Mouse (Mus musculus): ENCODE results near the gene Tmem199. TPM values are rescaled to one million over a fixed set of nuclear protein-coding genes. Genes with fewer than 3 reads are reported as not detected.

The Tmem199 gene
- polyA plus RNA-seq, 1 experiment from 2014 or later: 66.5 TPM

GRCm38 (mm10) chr11:78488168-78488567 lies 23.8 kb downstream of the Tmem199 start:
- H3K27ac ChIP-seq (replicated peaks; ENCODE audit: low read depth, low read length): no peak overlapping the region
- no peak overlapping the region for H3K4me2 ChIP-seq (ENCODE audit: low read depth, severe bottlenecking)
- no peak overlapping the region for H3K9ac ChIP-seq (ENCODE audit: low read length)
- no peak for ATAC-seq (ENCODE audit: insufficient number of reproducible peaks, low FRiP score, low TSS enrichment, low read depth)
- 6% methylated on average over 8 of the region's 8 CpGs for WGBS
- H3K36me3 ChIP-seq (ENCODE audit: control insufficient read depth, insufficient read depth, low read length): no peaks in the 10 kb centered on the region
- no peak overlapping the region for H3K4me3 ChIP-seq (ENCODE audit: low read depth, low read length)
- peaks cover 53% of the 10 kb centered on the region for H3K27me3 ChIP-seq (ENCODE audit: control insufficient read depth, insufficient read depth, low read length)
- H3K9me3 ChIP-seq (ENCODE audit: control insufficient read depth, low read length): no peaks in the 10 kb centered on the region
- peak; percentile 89 for DNase-seq (ENCODE audit: low spot score)
- peaks cover 4% of the 10 kb centered on the region; the same call in 1 of the 2 replicates for H3K4me1 ChIP-seq (ENCODE audit: control insufficient read depth, insufficient read depth, low read length)

GRCm38 (mm10) chr11:78483639-78484038 lies 28.3 kb downstream of the Tmem199 start:
- no peak overlapping the region for H3K27ac ChIP-seq (replicated peaks; ENCODE audit: low read depth, low read length)
- no peak for DNase-seq (ENCODE audit: low spot score)
- WGBS: 57% methylated on average over 7 of the region's 7 CpGs

GRCm38 (mm10) chr11:78475289-78475688 lies 36.7 kb downstream of the Tmem199 start:
- no peak overlapping the region for H3K27ac ChIP-seq (replicated peaks; ENCODE audit: low read depth, low read length)
- no peak overlapping the region for H3K4me2 ChIP-seq (ENCODE audit: low read depth, severe bottlenecking)
- no peak overlapping the region for H3K9ac ChIP-seq (ENCODE audit: low read length)
- H3K4me1 ChIP-seq (ENCODE audit: control insufficient read depth, insufficient read depth, low read length): no peaks in the 10 kb centered on the region
- DNase-seq (ENCODE audit: low spot score) (no peak), ATAC-seq (ENCODE audit: insufficient number of reproducible peaks, low FRiP score, low TSS enrichment, low read depth) (no peak)
- no peak overlapping the region for H3K4me3 ChIP-seq (ENCODE audit: low read depth, low read length)
- H3K27me3 ChIP-seq (ENCODE audit: control insufficient read depth, insufficient read depth, low read length): no peaks in the 10 kb centered on the region
- no peaks in the 10 kb centered on the region for H3K9me3 ChIP-seq (ENCODE audit: control insufficient read depth, low read length)
- H3K36me3 ChIP-seq (ENCODE audit: control insufficient read depth, insufficient read depth, low read length): no peaks in the 10 kb centered on the region
- 82% methylated on average over 3 of the region's 3 CpGs for WGBS

More at GRCm38 (mm10) chr11:78483639-78484038, 28.3 kb downstream of the Tmem199 start:
- no peak overlapping the region for H3K9ac ChIP-seq (ENCODE audit: low read length)
- H3K4me2 ChIP-seq (ENCODE audit: low read depth, severe bottlenecking): no peak overlapping the region
- peaks cover 23% of the 10 kb centered on the region for H3K27me3 ChIP-seq (ENCODE audit: control insufficient read depth, insufficient read depth, low read length)
- no peaks in the 10 kb centered on the region for H3K9me3 ChIP-seq (ENCODE audit: control insufficient read depth, low read length)
- H3K4me1 ChIP-seq (ENCODE audit: control insufficient read depth, insufficient read depth, low read length): no peaks in the 10 kb centered on the region
- no peak overlapping the region for H3K4me3 ChIP-seq (ENCODE audit: low read depth, low read length)
- ATAC-seq (ENCODE audit: insufficient number of reproducible peaks, low FRiP score, low TSS enrichment, low read depth): no peak
- no peaks in the 10 kb centered on the region for H3K36me3 ChIP-seq (ENCODE audit: control insufficient read depth, insufficient read depth, low read length)

GRCm38 (mm10) chr11:78471326-78472103 lies 40.5 kb downstream of the Tmem199 start:
- Histone ChIP-seq H3K4me3 (ENCODE audit: low read depth, low read length) (no peak overlapping the region), H3K9ac (ENCODE audit: low read length) (no peak overlapping the region), H3K27ac (replicated peaks; ENCODE audit: low read depth, low read length) (no peak overlapping the region), H3K27me3 (ENCODE audit: control insufficient read depth, insufficient read depth, low read length) (no peaks in the 10 kb centered on the region), H3K4me2 (ENCODE audit: low read depth, severe bottlenecking) (no peak overlapping the region), H3K4me1 (ENCODE audit: control insufficient read depth, insufficient read depth, low read length) (no peaks in the 10 kb centered on the region), H3K36me3 (ENCODE audit: control insufficient read depth, insufficient read depth, low read length) (no peaks in the 10 kb centered on the region), H3K9me3 (ENCODE audit: control insufficient read depth, low read length) (no peaks in the 10 kb centered on the region)
- DNase-seq (ENCODE audit: low spot score): no peak
- ATAC-seq (ENCODE audit: insufficient number of reproducible peaks, low FRiP score, low TSS enrichment, low read depth): no peak
- 93% methylated on average over 10 of the region's 10 CpGs for WGBS

GRCm38 (mm10) chr11:78467932-78468331 lies 44.0 kb downstream of the Tmem199 start:
- no peak overlapping the region for H3K4me2 ChIP-seq (ENCODE audit: low read depth, severe bottlenecking)
- no peak overlapping the region for H3K4me3 ChIP-seq (ENCODE audit: low read depth, low read length)
- no peak overlapping the region for H3K27ac ChIP-seq (replicated peaks; ENCODE audit: low read depth, low read length)
- no peak overlapping the region for H3K9ac ChIP-seq (ENCODE audit: low read length)
- H3K27me3 ChIP-seq (ENCODE audit: control insufficient read depth, insufficient read depth, low read length): no peaks in the 10 kb centered on the region
- DNase-seq (ENCODE audit: low spot score) (no peak), ATAC-seq (ENCODE audit: insufficient number of reproducible peaks, low FRiP score, low TSS enrichment, low read depth) (no peak)
- no peaks in the 10 kb centered on the region for H3K9me3 ChIP-seq (ENCODE audit: control insufficient read depth, low read length)
- no peaks in the 10 kb centered on the region for H3K36me3 ChIP-seq (ENCODE audit: control insufficient read depth, insufficient read depth, low read length)
- H3K4me1 ChIP-seq (ENCODE audit: control insufficient read depth, insufficient read depth, low read length): 0 out of 2 replicates have a peak, but pooled peaks cover 3% of the 10 kb centered on the region
- 36% methylated on average over 3 of the region's 3 CpGs for WGBS

GRCm38 (mm10) chr11:78467515-78467914 lies 44.5 kb downstream of the Tmem199 start:
- Histone ChIP-seq H3K4me1 (ENCODE audit: control insufficient read depth, insufficient read depth, low read length) (0 out of 2 replicates have a peak, but pooled peaks cover 3% of the 10 kb centered on the region), H3K4me2 (ENCODE audit: low read depth, severe bottlenecking) (no peak overlapping the region), H3K9me3 (ENCODE audit: control insufficient read depth, low read length) (no peaks in the 10 kb centered on the region), H3K9ac (ENCODE audit: low read length) (no peak overlapping the region), H3K27me3 (ENCODE audit: control insufficient read depth, insufficient read depth, low read length) (no peaks in the 10 kb centered on the region), H3K27ac (replicated peaks; ENCODE audit: low read depth, low read length) (no peak overlapping the region), H3K36me3 (ENCODE audit: control insufficient read depth, insufficient read depth, low read length) (no peaks in the 10 kb centered on the region), H3K4me3 (ENCODE audit: low read depth, low read length) (no peak overlapping the region)
- ATAC-seq (ENCODE audit: insufficient number of reproducible peaks, low FRiP score, low TSS enrichment, low read depth) (no peak), DNase-seq (ENCODE audit: low spot score) (no peak)
- 86% methylated on average over 7 of the region's 7 CpGs for WGBS

GRCm38 (mm10) chr11:78466242-78466912 lies 45.6 kb downstream of the Tmem199 start:
- 77% methylated on average over 23 of the region's 23 CpGs for WGBS
- ATAC-seq (ENCODE audit: insufficient number of reproducible peaks, low FRiP score, low TSS enrichment, low read depth): peak; percentile 28; the same call in 1 of the 2 replicates
- Histone ChIP-seq H3K9ac (ENCODE audit: low read length) (peak overlapping the region; percentile 86; the same call in 1 of the 2 replicates), H3K36me3 (ENCODE audit: control insufficient read depth, insufficient read depth, low read length) (no peaks in the 10 kb centered on the region), H3K27me3 (ENCODE audit: control insufficient read depth, insufficient read depth, low read length) (no peaks in the 10 kb centered on the region), H3K4me3 (ENCODE audit: low read depth, low read length) (peak overlapping the region; percentile 78), H3K4me2 (ENCODE audit: low read depth, severe bottlenecking) (peak overlapping the region; percentile 91), H3K27ac (replicated peaks; ENCODE audit: low read depth, low read length) (peak overlapping the region; percentile 90; the same call in 1 of the 2 replicates), H3K9me3 (ENCODE audit: control insufficient read depth, low read length) (no peaks in the 10 kb centered on the region), H3K4me1 (ENCODE audit: control insufficient read depth, insufficient read depth, low read length) (0 out of 2 replicates have a peak, but pooled peaks cover 3% of the 10 kb centered on the region)
- DNase-seq (ENCODE audit: low spot score): no peak

- H3K4me1 ChIP-seq (ENCODE audit: control insufficient read depth, insufficient read depth, low read length): 0 out of 2 replicates have a peak, but pooled peaks cover 3% of the 10 kb centered on the region
- ATAC-seq (ENCODE audit: insufficient number of reproducible peaks, low FRiP score, low TSS enrichment, low read depth): peak; percentile 96
- peak within 1 kb of the TSS; percentile 86 for H3K9ac ChIP-seq (ENCODE audit: low read length)
- WGBS: under 1% methylated on average over 41 of the region's 41 CpGs
- H3K4me3 ChIP-seq (ENCODE audit: low read depth, low read length): peak within 1 kb of the TSS; percentile 78
- DNase-seq (ENCODE audit: low spot score): peak; percentile 93
- no peaks in the 10 kb centered on the region for H3K9me3 ChIP-seq (ENCODE audit: control insufficient read depth, low read length)
- no peaks in the 10 kb centered on the region for H3K27me3 ChIP-seq (ENCODE audit: control insufficient read depth, insufficient read depth, low read length)
- H3K36me3 ChIP-seq (ENCODE audit: control insufficient read depth, insufficient read depth, low read length): no peaks in the 10 kb centered on the region
- H3K27ac ChIP-seq (replicated peaks; ENCODE audit: low read depth, low read length): peak within 1 kb of the TSS; percentile 90
- peak within 1 kb of the TSS; percentile 91 for H3K4me2 ChIP-seq (ENCODE audit: low read depth, severe bottlenecking)
Measured at GRCm38 (mm10) chr11:78465568-78466180, 46.3 kb downstream of the Tmem199 start, which contains the start of gene Slc46a1. Slc46a1 (plus strand) TSS chr11:78465697.
